Mouse (Mus musculus) thymus, postnatal 14 days (tissue): Measurements from ENCODE around the gene Cdk2.

ENCODE experiments used
- DNase-seq: peaks from one replicate; pipeline ENCODE4 v3.0.0; 2021

Cdk2 gene

DNA sequence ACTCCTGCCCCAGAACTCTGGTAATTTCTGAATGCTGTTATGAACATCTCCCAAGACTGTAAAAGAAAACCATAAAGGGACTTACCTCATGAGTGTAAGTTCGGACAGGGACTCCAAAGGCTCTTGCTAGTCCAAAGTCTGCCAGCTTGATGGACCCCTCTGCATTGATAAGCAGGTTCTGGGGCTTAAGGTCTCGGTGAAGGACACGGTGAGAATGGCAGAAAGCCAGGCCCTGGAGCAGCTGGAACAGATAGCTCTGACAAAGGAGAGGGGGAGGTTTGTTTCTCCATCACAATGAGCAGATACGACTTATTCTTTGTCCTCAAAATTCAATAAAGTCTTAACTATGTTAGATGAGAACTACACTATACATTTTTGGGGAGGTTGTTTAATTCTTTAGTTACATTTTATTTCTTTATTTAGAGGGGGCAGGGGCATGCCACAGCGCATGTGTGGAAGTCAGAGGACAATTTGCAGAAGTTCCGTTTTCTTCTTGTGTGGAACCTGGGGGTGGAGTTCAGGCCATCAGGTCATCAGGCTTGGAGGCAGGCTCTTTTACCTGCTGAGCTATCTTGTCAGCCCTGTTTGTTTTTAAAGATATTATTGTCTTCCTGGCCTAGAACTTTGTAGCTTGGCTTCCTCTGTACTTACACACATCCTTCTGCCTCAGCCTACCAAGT lies 2.4 kb downstream of the Cdk2 start:
- DNase-seq = no peak

DNA sequence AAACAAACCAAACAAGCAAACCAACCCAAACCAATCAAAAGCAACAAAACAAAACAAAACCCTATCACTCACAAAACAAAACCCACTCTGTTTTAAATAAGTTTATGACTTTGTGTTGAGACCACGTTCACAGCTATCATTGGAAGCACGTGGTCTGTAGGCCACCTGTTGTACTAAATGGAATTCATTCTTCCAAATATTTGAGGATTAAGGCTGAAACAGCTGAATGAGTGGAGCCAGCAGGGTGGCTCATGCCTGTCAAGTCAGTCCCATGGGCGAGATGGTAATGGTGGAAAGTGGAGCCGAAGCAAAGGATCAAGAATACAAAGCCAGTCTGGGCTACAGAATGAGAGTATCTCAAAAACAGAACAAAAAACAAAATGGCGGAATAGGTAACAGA lies 4.1 kb downstream of the Cdk2 start:
- DNase-seq = no peak

DNA sequence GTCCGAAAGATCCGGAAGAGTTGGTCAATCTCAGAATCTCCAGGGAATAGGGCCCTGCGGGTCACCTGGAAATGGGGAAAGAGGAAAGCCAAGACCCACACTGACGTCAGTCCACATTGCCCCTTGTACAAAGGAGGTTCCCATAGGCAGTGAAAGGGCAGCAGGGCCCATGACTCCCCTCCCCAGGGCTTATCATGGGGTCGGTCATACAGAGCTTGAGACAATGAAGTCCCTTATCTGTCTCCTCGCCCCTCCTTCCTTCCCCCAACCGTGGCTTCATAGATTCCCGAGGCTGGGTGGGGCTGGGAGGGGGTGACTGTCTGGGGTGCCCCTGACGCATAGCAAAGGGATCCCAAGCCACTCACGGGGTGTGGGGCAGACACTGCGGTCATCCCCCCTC lies 5.2 kb downstream of the Cdk2 start:
- DNase-seq = no peak

DNA sequence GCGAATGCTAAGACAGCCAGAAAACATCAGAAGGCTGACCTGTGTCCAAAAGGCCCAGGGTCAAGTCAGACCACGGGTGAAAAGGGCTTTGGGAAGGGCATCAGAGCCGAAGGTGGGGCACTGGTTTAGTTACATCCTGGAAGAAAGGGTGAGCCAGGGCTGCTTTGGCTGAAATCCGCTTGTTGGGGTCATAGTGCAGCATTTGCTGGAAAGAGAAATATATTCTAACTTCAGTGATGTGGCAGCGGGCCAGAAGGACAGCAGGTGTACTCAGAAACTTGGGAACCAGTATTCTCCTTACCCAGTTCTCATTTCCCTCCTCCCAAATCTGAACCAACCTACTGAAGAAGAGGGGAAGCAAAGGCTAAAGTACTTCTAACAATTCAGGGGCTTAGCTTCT lies 5.8 kb downstream of the Cdk2 start:
- no peak for DNase-seq

DNA sequence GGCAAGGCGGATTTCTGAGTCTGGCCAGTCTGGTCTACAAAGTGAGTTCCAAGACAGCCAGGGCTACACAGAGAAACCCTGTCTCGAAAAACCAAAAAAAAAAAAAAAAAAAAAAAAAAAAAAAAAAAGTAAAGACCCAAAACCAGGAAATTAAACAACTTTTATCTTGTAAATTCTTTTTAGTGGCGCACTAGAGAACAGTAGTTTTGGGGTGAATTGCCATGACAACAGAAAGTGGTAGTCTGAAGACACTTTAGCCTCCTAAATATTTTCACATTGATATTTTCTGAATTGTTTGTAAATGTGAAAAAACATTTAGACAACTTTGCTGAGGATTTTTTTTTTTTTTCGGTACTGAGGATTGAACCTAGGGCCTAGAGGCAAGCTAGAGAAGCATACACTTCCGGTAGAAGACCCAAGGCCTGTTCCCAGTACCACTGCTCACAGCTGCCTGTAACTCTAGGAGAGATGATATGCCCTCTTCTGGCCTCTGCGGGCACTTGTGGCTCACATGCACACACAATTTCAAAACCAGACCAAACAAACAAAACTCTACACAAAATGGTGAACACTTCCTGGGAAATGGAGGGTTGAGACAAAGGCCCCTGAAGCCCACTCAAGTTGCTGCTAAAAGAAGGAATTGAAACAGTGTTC lies 7.6 kb downstream of the Cdk2 start:
- DNase-seq = no peak

DNA sequence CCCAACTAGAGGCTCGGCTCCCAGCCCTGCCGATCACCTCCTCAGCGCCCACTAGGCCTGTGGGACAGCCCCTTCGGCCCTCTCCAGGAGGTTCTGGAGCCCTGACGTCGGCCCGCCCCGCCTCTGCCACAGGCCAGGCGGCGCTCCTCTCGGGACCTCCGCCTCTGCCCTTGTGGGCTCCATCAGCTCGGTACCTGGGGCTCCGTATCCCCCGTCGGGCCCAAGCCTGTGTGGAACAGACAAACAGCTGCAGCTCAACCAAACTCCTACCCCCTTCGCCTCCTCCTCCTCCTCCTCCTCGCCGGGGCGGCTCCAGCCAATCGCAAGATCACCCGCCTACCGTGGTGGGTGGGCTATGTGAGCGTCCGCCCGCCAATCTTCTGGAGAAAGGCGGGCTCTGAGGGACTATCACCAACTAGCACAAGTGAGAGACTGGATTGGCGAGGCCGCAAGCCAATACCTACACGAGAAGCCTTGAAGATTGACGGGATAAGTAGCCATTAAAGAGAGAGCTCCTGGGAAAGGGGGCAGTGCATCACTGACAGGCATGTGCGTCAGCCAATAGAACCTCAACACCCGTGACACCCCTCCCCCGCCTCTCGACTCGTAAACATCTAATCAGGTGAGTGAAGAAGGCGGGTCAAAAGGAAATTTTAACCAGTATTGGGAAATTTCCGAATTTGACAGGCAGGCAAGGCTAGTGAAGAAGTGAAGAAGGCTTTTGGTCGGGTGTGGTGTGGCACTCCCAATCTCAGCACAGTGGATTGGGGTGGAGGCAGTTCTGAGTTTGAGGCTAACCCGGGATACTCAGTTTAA lies 8.6 kb downstream of the Cdk2 start, which contains the start of gene Rab5b:
Rab5b (minus strand) TSS at position 273 of the 816 bp plus-strand sequence.
- DNase-seq = peak; percentile 97

DNA sequence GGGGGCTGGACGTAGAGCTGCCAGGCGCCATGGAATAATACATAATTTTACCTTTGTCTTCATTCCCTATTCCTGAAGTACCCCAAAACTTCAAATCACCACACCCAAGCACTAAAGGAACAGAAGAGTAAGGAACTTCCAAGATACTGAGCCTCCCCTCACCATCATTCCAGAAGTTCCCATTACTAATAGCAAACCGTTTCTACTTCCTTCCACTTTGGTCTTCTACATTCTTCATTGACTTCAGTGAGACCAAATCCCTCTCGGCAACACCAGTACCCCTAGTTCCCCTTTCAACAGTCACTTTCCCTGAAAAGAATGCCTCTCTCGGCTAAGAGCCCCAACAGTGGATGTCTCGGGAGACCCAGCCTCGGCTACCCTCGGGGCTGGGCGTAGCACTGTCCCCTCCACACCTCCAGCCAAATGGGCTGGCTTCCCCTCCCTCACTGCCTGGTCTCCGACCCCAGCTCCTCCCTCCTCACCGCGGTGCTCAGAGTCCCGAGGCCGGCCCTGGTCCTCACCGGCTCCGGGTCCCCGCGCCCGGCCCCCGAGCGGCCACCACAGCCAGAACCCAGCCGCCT lies 9.3 kb downstream of the Cdk2 start:
- DNase-seq = no peak

DNA sequence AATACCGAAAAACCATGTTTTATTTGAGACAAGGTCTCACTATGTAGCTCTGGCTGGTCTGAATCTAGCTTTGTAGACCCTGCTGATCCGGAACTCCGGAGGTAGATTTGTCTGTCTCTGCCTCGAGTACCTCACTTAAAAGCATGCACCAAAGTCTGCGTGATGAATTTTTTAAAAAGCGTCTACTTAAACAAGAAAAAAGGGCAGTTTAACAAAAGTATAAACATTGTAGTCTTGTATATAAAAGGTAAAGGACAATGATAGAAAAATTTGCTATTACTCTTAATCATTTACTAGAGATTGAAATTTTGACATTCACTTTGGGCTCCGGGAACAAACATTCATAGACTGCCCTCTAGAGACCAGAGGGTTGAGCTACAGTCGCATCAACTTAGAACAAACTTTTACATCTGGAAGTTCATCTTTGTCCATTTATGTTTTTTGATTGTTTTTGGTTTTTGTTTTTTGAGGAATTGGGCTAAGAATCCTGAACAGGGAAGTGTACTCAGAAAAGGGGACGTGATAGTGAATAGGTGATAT lies 30.3 kb downstream of the Cdk2 start:
- peak; percentile 48 for DNase-seq

DNA sequence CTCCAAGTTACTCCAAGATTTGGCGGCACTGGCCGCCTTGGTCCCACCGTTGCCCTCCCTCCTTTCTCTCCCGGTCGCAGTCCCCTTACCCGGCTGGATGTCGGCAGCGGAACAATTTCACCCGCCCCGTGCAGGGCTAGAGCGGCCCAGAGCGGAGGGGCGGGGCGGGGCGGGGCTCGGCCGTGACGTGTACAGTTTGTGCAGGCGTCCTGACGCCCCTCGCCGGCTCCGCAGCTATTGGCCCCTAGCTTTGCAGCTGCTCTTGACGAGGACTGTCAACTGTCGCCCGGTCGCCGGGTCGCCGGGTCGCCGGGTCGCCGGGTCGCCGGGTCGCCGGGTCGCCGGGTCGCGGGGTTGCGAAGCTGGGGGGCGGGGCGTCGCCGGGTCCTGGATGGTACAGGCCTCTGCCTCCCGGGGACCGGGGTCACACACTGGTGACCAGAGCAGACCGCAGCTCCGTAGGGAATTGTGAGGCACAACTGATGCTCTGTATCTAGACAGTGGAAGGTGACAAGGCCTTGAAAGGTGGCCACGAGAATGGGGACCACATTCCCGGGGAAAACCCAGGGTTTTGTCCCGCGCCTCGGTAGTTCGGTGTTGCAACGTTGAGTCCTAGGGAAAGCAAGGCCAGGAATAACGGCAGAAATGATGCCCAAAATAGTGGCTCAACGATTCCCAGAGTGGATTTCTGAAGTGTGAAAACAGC lies 30.9 kb downstream of the Cdk2 start, which contains the start of gene Suox:
Suox (minus strand) TSS at position 311 of the 706 bp plus-strand sequence.
- DNase-seq = peak; percentile 93

DNA sequence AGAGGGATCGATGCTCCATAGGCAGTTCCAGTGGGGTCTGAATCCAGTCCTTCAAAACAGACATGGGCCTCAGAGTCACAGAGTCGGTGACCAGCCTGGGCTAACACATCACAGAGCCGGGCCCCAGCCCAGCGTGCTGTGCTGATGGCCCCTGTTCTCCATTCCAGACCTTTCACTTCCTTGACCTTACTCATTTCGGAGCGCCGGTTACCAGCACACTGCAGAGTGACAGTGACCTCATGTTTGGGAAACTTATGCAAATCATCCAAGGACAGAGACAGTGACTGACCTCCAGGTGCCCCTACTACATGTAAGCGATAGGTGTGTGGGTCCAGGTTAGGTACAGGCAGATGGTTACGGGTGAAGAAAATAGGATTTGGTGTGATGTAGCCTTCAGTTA lies 33.7 kb downstream of the Cdk2 start:
- DNase-seq = no peak

DNA sequence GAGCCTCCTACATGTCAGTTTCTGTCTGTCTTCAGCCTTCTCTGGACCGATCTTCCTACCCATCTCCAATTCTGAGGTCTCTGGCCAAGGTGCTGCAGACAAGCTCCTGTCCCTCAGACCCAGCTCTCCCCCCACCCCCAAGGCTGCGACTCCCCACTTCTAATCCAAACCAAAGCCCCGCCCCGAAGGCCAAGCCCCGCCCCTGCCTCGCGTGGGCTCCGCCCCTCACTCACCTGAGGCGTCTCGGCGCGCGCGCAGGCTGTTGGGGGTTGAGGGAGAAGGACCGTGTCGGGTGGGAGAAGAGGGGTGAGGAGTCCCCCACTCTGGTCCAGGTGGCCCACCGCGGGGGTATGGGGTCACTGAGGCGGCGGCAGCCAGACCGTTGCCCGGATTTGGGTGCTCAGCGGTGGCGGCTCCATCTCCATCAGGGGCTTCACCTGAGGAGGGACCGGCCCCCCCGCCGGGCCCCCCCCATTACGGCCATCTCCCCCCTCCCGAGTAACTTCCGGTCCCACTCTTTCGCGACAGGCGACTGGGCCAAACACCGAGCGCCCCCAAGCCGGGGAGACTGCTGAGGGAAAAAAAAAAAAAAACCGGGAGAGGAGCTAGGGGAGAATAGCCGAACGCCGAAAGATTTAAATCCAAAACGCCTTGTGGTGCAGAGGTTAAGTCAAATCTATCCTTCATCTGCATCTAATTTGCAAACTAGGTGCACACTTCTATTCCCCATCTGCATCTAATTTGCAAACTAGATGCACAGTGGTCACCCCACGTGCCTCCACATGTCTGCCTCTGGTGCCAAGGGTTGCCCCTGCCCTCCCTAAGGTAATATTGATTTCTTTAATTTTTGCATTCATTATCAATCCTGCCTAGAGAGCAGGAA lies 35.8 kb downstream of the Cdk2 start:
- DNase-seq = peak; percentile 75

DNA sequence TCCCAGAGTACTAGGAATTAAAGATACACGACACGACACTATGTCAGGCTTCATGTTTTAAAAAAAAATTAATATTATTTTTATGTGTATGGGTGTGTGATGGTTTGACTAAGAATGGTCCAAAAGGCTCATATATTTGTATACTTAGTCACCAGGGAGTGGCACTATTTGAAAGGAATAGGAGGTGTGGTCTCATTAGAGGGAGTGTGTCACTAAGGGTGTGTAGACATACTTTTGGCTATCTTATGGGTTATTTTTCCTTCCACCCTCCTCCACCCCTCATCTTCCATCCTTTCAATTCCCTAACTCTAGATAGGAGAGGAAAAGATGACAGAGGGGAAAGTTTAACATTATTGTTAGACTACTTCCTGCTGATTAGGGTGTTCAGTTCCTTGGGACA lies 39.0 kb downstream of the Cdk2 start:
- DNase-seq = no peak

DNA sequence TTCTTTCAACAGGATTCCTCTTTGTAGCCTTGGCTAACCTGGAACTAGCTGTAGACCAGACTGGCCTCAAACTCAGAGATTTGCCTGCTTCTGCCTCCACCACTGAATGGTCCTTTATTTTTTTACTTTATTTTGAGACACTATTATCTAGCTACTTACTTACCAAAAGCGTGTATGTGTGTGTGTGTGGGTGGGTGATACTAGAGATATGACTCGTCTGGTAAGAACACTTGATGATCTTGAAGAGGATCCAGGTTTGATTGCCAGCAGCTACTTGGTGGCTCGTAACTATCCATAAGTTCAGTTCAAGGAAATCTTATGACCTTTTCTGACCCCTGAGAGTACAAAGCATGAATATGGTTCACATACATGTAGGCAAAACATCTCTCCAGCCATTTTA lies 39.5 kb downstream of the Cdk2 start:
- DNase-seq = no peak

DNA sequence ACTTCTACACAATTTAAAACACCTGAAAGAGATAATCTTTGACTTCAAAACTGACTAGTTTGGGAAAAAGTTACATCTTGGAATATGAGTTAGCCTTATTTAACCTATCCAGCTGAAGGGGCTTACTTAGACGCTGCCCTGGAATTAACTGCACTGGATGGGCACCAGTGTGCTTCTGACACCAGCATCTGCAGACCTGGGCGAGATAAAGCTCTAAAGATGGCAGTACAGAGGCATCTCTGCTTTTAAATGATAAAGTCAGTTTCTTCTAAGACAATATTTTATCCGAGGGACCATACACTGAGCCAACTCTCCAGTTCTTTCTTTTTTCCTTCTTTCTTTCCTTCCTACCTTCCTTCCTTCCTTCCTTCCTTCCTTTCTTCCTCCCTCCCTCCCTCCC lies 40.0 kb downstream of the Cdk2 start:
- no peak for DNase-seq

DNA sequence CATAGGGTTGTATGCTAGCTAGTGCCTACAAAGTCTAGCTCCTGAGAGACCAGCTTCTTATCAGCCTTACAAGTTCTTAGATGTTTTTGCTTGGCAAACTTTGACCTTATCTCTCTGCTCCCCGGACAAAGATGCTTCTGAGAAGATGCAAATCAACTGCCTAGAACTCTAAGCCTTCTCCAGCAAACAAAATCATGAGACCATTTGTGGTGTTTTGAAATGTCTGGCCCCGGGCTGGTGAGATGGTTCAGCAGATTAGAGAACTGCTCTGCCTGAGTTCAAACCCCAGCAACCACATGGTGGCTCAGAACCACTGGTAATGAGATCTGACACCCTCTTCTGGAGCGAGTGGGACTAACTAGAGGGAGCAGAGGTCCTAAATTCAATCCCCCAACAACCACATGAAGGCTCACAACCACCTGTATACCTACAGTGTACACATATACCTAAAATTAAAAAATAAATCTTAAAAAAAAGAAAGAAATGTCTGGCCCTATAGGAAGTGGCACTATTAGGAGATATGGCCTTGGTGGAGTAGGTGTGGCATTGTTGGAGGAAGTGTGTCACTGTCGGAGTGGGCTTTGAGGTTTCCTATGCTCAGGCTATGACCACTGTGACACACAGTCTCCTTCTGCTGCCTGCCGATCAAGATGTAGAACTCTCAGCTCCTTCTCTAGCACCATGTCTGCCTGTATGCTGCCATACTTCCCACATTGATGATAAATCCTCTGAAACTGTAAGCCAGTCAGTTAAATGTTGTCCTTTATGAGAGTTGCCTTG lies 41.2 kb downstream of the Cdk2 start:
- DNase-seq = no peak

DNA sequence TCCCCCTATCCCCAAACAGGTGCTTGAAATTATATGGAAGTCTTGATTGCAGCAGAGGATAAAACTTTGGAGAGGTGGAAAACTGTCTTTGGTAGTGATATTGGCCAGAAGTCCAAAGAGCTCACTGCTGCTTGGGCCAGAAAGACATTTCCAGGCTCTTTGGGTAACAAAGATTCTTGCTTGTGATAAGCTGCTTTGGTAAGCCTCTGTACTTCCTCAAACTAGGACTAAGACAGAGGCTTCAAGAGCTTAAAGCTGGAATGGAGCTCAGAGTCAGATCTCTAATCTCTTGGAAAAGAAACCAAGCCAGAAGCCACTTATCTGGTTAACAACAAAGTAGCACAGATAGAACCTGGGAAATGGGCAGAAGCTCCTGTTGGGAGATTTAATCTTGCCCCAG lies 42.4 kb downstream of the Cdk2 start:
- no peak for DNase-seq

DNA sequence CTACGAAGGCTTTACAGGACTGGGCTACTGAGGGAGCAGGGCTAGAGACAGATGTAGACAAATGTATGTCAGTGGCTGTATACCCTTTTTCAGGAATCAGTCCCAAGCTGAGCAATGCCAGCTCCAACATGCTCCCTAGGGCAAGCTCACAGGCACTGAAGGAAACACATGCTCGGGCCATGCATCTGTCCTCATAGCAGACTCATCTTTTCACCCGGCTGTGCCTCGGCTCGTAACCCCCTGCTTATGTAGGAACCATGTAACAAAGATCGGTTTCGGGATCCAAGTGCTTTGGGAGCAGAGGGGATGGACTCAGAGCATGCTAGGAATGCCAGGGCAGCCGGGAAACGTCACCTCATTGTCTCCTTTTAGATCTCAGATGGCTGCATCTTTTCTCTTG lies 45.3 kb downstream of the Cdk2 start:
- DNase-seq = no peak

DNA sequence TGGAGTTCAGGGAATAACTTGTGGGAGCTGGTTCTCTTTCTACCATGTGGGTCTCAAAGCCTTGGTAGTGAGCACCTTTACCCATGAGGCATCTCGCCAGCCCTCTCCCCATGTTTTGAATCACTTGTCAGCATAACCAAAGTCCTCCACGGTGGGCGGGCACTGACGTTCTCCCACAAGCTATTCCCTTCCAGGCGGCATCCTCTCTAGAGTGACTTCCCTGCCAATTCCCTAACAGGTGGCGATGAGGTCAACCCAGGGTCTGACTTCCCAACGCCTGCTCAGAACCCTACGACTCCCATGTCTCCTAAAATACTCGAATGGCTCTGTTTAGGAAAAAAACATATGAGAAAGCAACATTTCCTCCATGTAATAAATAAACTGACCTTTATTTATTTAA lies 47.0 kb downstream of the Cdk2 start:
- DNase-seq = no peak

DNA sequence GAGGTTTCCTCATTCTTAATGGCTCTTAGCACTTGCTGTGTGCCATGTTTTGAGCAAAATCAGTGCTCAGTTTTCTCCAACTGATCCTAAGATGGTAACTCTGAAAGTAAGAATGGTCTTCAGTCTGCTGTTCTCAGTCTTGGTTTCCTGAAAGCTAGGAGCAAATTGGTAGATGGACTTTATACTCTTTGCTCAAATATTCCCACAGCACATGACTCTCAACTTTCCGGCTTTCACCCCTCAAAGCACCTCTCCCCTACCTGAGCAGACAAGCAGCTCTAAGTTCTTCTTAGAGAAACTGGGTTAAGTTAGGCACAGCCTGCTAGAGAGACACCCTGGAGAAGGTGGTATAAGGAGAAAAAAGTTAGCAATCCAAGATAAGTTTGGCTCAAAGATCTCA lies 48.1 kb downstream of the Cdk2 start:
- no peak for DNase-seq

DNA sequence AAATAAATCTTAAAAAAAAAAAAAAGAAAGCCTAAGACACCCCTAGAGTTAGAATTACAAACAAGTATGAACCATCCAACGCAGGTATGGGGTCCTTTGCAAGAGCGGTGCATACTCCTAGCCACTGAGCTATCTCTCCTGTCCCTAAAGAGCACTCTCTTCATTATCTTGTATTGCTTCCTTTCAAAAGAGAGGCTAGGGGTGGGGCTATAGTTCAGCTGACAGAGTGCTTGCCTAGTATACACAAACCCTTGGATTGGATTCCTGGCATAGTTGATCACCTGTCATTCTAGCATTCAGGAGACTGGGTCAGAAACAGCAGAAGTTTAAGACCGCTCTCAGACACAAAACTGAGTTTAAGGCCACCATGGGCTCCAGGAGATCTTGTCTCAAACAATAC lies 49.6 kb downstream of the Cdk2 start:
- no peak for DNase-seq

DNA sequence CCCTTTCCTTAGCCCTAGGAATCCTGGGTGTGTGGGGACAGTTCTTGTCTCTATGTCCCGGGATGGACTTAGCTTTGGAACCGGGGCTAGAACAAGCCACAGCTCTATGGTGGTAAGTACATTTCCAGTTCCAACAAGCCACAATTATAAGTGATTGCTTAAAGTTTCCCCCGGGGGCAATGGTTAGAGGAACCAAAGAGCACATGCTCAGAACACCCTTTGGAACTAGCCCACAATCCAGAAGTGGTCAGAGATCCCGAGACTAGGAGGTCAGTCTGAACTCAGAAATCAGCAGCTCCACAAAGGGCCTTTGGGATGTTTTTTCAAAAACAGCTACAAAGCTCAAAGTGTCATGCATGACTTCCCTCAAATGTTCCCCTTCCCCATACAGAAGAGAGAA lies 51.0 kb downstream of the Cdk2 start:
- no peak for DNase-seq
